Mouse (Mus musculus): ENCODE measurements around the gene Olfr988.
"Not testable (repeated sequence)": the region's sequence is repeated elsewhere in the genome, so short reads cannot be mapped to it uniquely, and the experiment has no call there.

Gene Olfr988

GRCm38 (mm10) chr2:85363127-85363526 is at the start of gene Olfr988:
Gene Olfr988, minus strand, starts transcription at chr2:85363227.
- in situ Hi-C loops (cut with MboI, MseI): not testable (repeated sequence)

GRCm38 (mm10) chr2:85409369-85409768 is 46.3 kb upstream of the Olfr988 start, which contains the start of gene Olfr992:
Gene Olfr992, minus strand, starts transcription at chr2:85409469.
- in situ Hi-C loops (cut with MboI, MseI): no loop called here

- in situ Hi-C loops (cut with MboI, MseI): no loop called here
These were observed 23.1 kb downstream of the Olfr988 start for GRCm38 (mm10) chr2:85339972-85340371.

GRCm38 (mm10) chr2:85339215-85339614 is 23.8 kb downstream of the Olfr988 start, which contains the start of gene Olfr987:
Gene Olfr987, minus strand, starts transcription at chr2:85339315.
- in situ Hi-C loops (cut with MboI, MseI): not testable (repeated sequence)

- in situ Hi-C loops (cut with MboI, MseI): no loop called here
These were observed 43.9 kb downstream of the Olfr988 start for GRCm38 (mm10) chr2:85319106-85319505.
